Mouse (Mus musculus) olfactory bulb, adult 2 months (tissue): ENCODE measurements around the gene Dnah12.

ENCODE experiments used
- CTCF ChIP-seq: fragments of 200-500 bp; IDR thresholded peaks from 2 replicates; pipeline ENCODE4 v1.5.1; 2012; ENCODE audit warnings: low read depth, mild to moderate bottlenecking, low read length, moderate library complexity; ENCODE audit not compliant: insufficient read depth
- POLR2A ChIP-seq: fragments of 200-500 bp; IDR thresholded peaks from 2 replicates; pipeline ENCODE4 v1.6.1; 2012; ENCODE audit warnings: mild to moderate bottlenecking, low read depth, low read length, moderate library complexity; ENCODE audit not compliant: insufficient read depth

GRCm38 (mm10) chr14:26675791-26676190 lies 17.3 kb upstream of the Dnah12 start:
- TF ChIP-seq POLR2A, result no peak
- TF ChIP-seq CTCF, result no peak
